Mouse (Mus musculus): ENCODE results near the gene Doc2a.

Gene Doc2a

DNA sequence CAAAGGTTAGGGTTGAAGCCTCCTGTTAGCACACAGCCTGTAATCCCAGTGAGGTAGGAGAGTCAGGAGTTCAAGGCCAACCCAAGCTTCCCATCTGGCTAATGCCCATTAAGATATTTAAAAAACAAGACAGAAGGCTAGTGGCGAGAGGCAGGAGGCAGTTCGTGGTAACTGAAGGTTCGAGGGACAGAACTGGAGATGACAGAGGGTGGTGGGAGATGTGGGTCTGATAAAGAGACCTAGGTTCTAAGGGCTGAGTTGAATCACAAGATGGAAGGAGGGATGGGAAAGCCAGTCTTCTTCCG, at the start of gene Doc2a:
Gene Doc2a (plus strand): TSS at position 301 of the 305 bp plus-strand sequence.
- no peak for DNase-seq

GRCm38 (mm10) chr7:126798127-126799049, 48.8 kb upstream of the Doc2a start:
- peak; percentile 95 for DNase-seq

GRCm38 (mm10) chr7:126799050-126799467, 48.2 kb upstream of the Doc2a start:
- DNase-seq: peak; percentile 100

DNA sequence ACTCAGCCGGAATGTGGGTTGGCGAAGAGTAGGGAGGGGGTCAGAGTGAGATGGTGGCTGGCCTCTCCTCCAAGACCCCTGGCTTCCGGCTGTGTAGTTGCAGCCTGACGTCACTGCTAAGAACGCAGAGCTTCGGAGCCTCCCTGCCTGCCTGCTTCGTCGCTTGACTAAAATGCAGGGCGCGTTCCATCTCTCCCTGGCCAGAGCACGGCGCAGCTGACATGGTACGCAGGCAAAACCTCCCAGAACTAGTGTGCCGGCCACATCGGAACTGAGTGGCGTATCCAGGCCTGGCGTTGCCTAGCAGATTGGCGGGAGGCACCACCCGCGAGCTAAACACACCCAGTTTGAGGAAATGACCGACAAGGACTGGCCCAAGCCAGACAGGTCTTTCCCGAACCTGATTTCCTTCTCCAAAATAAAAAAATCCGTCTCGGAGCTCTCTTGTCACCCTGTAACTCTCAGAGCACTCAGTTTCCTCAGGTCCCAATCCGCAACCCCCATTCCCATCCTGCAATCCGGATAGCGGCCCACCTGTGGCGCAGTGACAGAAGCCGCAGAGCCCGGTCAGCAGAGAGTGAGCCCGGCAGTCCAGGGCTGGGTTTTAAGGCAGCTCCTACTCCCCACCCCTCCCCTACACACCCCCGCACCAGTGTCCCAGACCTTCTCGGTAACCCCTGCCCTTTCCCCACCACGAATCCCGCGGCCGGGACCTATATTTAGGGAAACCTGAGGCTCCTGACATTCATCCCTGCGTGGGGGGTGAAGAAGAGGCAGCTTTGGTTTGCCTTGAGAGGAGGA, 47.5 kb upstream of the Doc2a start:
- DNase-seq: peak; percentile 98

DNA sequence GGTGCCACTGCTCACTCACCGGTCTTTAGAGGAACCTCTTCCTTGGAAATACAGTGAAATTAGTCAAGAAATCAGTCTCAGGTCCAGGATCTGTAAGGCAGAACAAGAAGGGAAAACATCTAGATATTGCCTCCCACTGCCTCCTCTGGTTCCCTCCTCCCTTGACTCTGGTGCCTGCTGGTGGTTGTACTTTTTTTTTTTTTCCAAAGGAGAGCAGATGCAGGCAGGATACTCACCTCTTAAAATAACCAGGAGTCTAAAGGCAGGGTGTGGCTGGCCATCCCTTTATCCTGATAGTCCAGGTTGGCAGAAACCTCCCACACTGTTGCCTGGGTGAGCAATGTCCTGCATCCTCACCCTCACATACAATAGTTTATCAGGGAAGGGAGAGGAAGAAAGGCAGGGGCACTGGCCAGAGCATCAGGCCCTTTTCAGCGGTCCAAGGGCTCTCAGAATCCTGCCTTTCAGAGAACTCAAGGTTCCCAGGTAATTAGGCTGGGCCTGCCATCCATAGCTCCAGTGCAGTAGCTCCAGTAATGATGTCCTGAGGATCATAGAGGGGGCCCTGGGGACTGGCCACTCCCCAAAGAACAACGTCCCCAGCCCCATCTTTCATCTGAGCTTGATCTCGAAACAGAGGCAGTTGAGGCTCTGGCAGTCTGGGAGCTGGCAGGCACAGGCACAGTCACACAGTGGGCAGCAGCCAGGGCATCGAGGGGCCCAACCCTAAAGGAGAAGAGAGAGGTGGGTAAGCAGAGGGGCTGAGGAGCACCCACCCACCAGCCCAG, 46.8 kb upstream of the Doc2a start:
- DNase-seq: peak; percentile 95

DNA sequence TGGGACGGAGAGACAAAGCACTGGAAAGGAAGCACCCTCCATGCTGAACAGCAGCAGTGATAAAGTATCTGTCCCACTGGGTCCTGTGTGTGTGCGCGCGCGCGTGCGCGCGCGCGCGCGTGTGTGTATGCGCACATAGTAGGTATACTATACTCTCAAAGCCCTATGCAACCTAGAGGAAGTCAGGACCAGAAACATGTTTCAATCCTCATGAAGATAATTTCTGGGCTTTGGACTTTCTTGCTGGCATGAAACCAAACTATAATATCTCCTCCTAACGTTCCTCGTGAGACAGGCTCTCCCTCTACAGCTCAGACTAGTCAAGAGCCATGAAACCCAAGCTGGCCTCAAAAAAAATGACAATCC, 46.2 kb upstream of the Doc2a start:
- no peak for DNase-seq

- no peak for DNase-seq
Observed at GRCm38 (mm10) chr7:126802134-126802889, 44.9 kb upstream of the Doc2a start.

DNA sequence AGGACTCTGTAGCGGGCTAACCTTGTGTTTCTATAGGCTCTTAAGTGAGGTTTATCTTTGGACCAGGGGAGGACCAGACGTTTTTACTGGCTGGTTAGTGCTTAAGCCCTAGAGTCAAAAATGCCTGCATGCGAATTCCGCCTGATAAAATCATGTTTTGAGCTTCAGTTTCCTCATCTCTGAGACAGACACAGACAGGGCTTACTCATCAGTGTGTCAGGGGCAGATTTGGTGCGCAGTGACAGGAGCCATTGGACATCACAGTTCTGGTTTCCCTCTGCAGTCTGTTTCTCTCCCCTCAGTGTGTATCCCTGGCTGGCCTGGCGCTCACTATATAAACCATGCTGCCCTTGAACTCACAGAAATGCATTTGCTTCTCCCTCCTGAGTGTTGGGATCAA, 44.0 kb upstream of the Doc2a start:
- DNase-seq: no peak

GRCm38 (mm10) chr7:126803751-126804150, 43.5 kb upstream of the Doc2a start:
- no peak for DNase-seq

DNA sequence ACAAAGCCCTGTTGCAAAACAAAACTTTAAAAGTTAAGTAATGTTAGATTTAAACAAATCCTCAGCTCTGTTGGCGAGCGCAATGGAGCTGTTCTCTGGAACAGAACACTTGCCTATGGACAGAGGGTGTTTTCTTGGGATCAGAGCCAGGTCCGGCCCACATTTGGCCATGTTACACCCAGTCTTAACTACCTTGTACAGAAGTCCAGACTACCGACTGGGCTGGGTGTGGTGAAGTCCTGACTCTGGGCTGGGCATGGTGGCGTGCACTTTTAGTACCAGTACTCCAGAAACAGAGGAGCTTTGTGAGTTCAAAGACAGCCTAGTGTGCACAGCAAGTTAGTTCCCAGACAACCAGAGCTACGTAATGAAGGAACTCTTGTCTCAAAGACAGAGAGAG, 40.3 kb upstream of the Doc2a start:
- no peak for DNase-seq

- DNase-seq: no peak
Observed at GRCm38 (mm10) chr7:126807405-126807804, 39.8 kb upstream of the Doc2a start.

DNA sequence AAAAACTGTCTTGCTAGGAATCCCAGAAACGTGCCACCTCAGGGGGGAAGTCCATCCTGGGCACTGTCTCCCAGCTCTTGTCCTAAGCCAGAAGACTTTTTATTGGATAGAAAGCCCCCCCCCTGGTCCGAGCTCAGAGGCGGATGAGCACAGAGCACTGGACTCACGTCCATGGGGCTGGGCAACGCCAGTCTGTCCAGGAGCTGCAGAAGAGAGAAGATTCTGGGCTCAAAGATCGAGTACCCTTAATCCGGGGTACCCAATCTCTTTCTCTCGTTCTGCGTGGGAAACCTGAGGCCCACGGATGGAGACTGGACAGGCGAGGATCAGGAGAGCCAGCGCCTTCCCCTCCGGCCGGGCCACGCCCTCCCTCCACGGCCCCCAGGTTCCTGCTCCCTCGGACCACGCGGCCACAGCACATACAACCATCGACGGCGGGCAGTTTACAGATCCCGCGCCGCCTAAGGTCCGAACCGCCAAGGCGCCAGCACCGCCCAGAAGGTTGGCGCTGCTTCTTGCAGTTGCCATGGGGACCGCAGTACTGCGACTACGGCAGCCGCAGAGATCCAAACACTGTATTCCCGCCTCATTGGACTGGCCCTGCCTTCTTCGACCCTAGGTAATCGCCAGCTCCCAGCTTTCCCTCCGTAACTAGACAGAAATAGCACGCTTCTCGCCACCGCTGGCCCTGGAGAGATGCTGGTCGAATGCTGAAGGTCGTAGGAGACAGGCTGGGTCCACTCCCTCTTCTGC, 38.3 kb upstream of the Doc2a start:
- DNase-seq: peak; percentile 99

DNA sequence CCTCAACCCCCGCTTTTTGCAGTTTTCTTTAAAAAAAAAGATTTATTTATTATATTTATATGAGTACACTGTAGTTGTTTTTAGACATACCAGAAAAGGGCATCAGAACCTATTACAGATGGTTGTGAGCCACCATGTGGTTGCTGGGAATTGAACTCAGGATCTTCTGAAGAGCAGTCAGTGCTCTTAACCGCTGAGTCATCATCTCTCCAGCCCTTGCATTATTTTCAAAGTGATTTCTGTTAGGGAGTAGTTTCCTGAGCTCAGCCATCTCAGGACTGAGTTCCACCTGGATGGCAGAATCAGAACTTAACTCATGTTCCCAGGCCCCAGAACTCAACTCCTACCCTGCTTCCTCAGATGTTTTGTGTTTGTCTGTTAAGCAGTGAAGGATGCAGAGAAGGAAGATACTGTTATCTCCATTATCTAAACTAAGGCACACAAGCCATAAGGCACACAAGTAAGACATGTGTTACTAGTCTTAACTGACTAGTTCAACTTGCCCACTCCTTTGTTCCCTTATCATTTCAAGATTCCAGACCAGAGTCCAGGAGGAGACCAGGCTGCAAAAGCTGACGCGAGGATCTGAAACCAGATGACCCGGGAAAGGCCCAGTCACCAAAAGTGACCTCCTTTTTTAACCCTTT, 37.4 kb upstream of the Doc2a start:
- no peak for DNase-seq

- peak; percentile 82 for DNase-seq
Observed at GRCm38 (mm10) chr7:126815726-126816222, 31.4 kb upstream of the Doc2a start.

GRCm38 (mm10) chr7:126816494-126816893, 30.7 kb upstream of the Doc2a start:
- DNase-seq: peak; percentile 98

DNA sequence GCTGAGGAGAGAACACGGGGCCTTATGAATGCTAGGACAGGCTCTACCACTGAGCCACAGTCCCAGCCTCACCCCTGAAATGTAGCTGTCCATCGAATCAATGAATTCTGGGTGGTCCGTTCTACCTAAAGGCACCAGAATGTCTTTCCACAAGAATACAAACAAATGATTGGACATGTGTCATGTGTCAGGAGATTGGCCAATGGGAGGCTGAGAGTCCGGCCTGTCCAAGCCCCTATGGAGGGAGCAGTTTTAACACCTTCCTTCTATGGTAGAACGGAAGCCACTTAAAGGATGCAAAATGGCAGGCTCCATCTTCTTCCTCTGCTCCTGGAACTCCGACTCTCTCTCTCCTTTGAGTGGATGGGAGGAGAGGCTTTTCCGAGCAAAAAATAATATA, 29.6 kb upstream of the Doc2a start:
- DNase-seq: no peak

- DNase-seq: no peak
Observed at GRCm38 (mm10) chr7:126818818-126819217, 28.4 kb upstream of the Doc2a start.

DNA sequence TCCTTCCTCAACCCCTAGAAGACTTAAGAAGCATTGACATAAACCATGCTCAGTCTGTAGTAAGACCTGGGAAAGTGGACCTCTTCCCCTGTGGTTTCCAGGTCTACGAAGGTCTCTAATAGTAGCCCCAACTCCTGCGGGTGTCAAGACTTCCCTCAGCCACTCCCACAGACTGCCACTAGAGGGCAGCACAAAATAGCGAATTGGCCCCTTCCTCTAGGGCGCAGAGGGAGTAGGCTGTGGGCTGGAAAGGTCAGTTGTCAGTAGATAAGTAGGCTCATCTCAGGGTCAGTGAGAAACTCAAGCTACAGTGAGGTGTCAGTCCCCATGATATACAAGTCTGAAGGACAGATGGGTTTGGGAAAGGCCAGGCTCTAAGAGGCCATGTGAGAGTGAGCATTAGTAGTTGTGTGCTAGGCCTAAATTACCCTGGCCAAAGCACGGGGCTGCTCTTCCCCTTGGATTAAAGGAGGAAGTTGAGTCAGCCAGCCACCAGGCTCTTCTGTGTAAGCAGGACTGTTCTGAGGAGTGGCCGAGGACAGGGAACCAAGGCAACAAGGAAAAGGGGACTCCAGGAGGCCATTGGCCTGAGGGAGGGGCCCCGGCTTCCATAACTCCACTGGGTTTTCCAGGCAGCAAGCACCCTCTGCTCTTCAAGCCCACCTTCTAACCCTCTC, 25.2 kb upstream of the Doc2a start:
- DNase-seq: peak; percentile 97

GRCm38 (mm10) chr7:126822741-126823140, 24.5 kb upstream of the Doc2a start:
- DNase-seq: peak; percentile 97

DNA sequence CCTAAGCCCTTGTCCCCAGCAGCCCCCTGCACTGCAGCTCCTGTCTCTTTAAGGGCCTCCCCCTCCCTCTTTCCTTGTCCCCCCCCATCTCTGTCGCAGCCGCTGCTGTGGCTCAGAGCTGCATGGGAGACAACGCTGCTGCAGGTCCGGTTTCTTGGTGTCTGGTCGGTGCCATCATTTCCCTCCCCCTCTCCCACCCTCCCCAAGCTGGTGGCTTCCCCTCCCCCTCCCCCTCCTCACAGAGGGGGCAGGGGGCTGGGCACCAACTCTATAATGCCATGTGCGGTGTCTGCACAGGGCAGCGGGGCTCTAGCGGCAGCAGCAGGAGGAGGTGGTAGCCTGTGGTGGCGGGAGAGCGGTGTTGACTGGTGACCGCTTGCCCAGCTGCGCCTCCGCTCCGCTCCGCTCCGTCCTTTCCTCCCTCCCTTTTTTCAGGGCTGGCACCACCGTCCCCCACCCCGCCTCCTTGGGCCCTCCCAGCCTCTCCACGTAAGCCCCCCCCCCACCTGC, 24.0 kb upstream of the Doc2a start:
- no peak for DNase-seq

All from heart, adult 11 months (tissue).